Mouse (Mus musculus): Measurements from ENCODE around the gene Gnb4. TPM values are rescaled to one million over a fixed set of nuclear protein-coding genes. Genes with fewer than 3 reads are reported as not detected.

Gene Gnb4
- polyA plus RNA-seq, 1 experiment = 3.3 TPM

DNA sequence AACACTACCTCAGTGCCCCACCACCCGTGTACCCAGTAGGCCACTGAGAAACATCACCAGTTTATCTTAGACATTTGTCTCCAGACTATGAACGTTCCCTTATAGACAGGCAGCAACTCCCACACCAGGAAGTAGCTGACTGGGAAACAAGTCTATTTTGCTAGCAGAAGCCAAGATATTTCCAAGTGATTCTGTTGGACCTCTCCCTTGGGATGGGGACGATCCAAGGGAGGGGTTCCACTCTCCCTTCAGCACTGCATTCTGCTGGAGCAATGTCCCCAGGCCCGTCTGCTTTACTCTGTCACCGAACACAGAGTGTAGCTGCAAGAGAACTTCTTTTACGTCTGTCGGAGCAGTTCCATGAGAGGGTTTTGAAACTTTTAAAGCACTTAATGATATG is 11.8 kb upstream of the Gnb4 start:
- no peaks in the 10 kb centered on the region for H3K4me1 ChIP-seq (ENCODE audit: control insufficient read depth, insufficient read depth, low read length)
- TF ChIP-seq CTCF (IDR thresholded peaks at IDR 0.05; ENCODE audit: control insufficient read depth, insufficient read depth, low read length) (no peak), POLR2A (IDR thresholded peaks at IDR 0.05; ENCODE audit: borderline replicate concordance, control insufficient read depth, low read depth, low read length) (no peak)
- no peak overlapping the region for H3K4me3 ChIP-seq (replicated peaks; ENCODE audit: control insufficient read depth, low read depth, low read length)
- H3K27ac ChIP-seq (ENCODE audit: control insufficient read depth, insufficient read depth, low read depth, low read length, poor library complexity) = no peak overlapping the region
- 76% methylated on average over 7 of the region's 7 CpGs for WGBS

DNA sequence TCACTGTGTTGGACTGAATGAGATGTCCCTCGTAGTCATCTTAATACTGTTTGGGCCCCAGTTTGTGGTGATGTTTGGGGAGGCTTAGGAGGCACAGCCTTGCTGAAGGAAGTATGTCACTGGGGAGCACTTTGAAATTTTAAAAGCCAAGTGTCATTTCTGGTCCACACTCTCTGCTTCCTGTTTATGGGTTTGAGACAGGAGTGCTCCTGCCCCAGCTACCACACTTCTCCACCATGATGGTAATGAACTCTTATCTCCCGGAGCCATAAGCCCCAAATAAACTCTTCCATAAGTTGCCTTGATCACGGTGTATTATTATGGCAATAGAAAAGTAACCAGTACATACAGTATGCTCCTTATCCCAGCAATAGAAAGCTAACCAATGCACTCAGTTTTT is 5.7 kb upstream of the Gnb4 start:
- 70% methylated on average over 3 of the region's 3 CpGs for WGBS
- Histone ChIP-seq H3K4me3 (replicated peaks; ENCODE audit: control insufficient read depth, low read depth, low read length) (no peak overlapping the region), H3K27ac (ENCODE audit: control insufficient read depth, insufficient read depth, low read depth, low read length, poor library complexity) (no peak overlapping the region), H3K4me1 (ENCODE audit: control insufficient read depth, insufficient read depth, low read length) (no peaks in the 10 kb centered on the region; the same call in 1 of the 2 replicates)
- TF ChIP-seq POLR2A (IDR thresholded peaks at IDR 0.05; ENCODE audit: borderline replicate concordance, control insufficient read depth, low read depth, low read length) (no peak), CTCF (IDR thresholded peaks at IDR 0.05; ENCODE audit: control insufficient read depth, insufficient read depth, low read length) (no peak)

- WGBS = 65% methylated on average over 1 of the region's 1 CpGs
- no peaks in the 10 kb centered on the region; the same call in 1 of the 2 replicates for H3K4me1 ChIP-seq (ENCODE audit: control insufficient read depth, insufficient read depth, low read length)
- H3K27ac ChIP-seq (ENCODE audit: control insufficient read depth, insufficient read depth, low read depth, low read length, poor library complexity) = no peak overlapping the region
- no peak overlapping the region for H3K4me3 ChIP-seq (replicated peaks; ENCODE audit: control insufficient read depth, low read depth, low read length)
- TF ChIP-seq POLR2A (IDR thresholded peaks at IDR 0.05; ENCODE audit: borderline replicate concordance, control insufficient read depth, low read depth, low read length) (no peak), CTCF (IDR thresholded peaks at IDR 0.05; ENCODE audit: control insufficient read depth, insufficient read depth, low read length) (no peak)
Observed at GRCm38 (mm10) chr3:32621658-32622057, 5.3 kb upstream of the Gnb4 start.

- H3K27ac ChIP-seq (ENCODE audit: control insufficient read depth, insufficient read depth, low read depth, low read length, poor library complexity) = no peak overlapping the region
- TF ChIP-seq POLR2A (IDR thresholded peaks at IDR 0.05; ENCODE audit: borderline replicate concordance, control insufficient read depth, low read depth, low read length) (no peak), CTCF (IDR thresholded peaks at IDR 0.05; ENCODE audit: control insufficient read depth, insufficient read depth, low read length) (no peak)
- H3K4me3 ChIP-seq (replicated peaks; ENCODE audit: control insufficient read depth, low read depth, low read length) = peak overlapping the region; percentile 51
- 32% methylated on average over 16 of the region's 16 CpGs for WGBS
- no peaks in the 10 kb centered on the region; the same call in 1 of the 2 replicates for H3K4me1 ChIP-seq (ENCODE audit: control insufficient read depth, insufficient read depth, low read length)
Observed at GRCm38 (mm10) chr3:32617053-32617642, 763 bp upstream of the Gnb4 start.

- WGBS = 3% methylated on average over 9 of the region's 14 CpGs
Observed at GRCm38 (mm10) chr3:32616006-32616330, 417 bp downstream of the Gnb4 start.

DNA sequence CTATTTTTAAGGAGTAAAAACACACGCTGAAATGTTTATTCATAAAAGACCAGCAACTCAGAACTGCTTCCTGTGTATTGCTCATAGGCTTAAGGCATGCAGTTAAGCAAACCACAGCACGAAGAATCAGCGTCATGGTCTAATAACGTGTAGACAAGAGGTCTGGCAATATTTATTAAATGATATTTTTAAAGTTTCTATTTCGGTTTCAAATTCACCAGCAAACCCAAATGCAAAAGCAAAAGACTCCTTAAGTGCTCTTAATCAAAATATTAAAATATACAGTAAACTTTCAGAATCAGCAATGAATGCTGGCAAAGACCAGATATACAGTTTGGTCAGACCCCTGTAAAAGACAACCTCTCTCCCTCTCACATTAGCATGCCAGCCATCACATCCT is 1.0 kb downstream of the Gnb4 start:
- 6% methylated on average over 5 of the region's 5 CpGs for WGBS
- no peak overlapping the region for H3K4me3 ChIP-seq (replicated peaks; ENCODE audit: control insufficient read depth, low read depth, low read length)
- H3K27ac ChIP-seq (ENCODE audit: control insufficient read depth, insufficient read depth, low read depth, low read length, poor library complexity) = no peak overlapping the region
- no peaks in the 10 kb centered on the region; the same call in 1 of the 2 replicates for H3K4me1 ChIP-seq (ENCODE audit: control insufficient read depth, insufficient read depth, low read length)
- no peak for TF ChIP-seq POLR2A (IDR thresholded peaks at IDR 0.05; ENCODE audit: borderline replicate concordance, control insufficient read depth, low read depth, low read length)
- no peak for TF ChIP-seq CTCF (IDR thresholded peaks at IDR 0.05; ENCODE audit: control insufficient read depth, insufficient read depth, low read length)

More at GRCm38 (mm10) chr3:32616006-32616330, 417 bp downstream of the Gnb4 start:
- Histone ChIP-seq H3K4me1 (ENCODE audit: control insufficient read depth, insufficient read depth, low read length) (no peaks in the 10 kb centered on the region; the same call in 1 of the 2 replicates), H3K4me3 (replicated peaks; ENCODE audit: control insufficient read depth, low read depth, low read length) (peak overlapping the region; percentile 55), H3K27ac (ENCODE audit: control insufficient read depth, insufficient read depth, low read depth, low read length, poor library complexity) (no peak overlapping the region)
- TF ChIP-seq POLR2A (IDR thresholded peaks at IDR 0.05; ENCODE audit: borderline replicate concordance, control insufficient read depth, low read depth, low read length) = no peak
- TF ChIP-seq CTCF (IDR thresholded peaks at IDR 0.05; ENCODE audit: control insufficient read depth, insufficient read depth, low read length) = no peak

DNA sequence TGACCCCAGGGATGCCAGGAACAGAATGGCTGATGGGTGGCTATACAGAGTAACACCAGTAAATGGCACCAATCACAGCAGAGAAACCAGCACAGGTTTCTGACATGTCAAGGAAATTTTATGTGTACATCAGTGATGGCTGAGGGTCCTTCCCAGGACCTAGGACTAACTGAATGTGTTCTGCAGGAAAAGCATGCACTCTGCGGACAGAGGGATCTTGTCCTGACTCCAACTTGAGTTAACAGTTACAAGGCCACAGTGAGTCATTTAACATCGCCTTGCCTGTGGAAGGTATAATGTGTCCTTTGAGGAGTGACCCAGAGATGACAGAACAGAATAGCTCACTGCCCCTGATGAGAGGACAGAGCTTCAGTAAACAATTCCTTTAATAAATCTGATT is 1.6 kb downstream of the Gnb4 start:
- no peak overlapping the region for H3K4me3 ChIP-seq (replicated peaks; ENCODE audit: control insufficient read depth, low read depth, low read length)
- H3K4me1 ChIP-seq (ENCODE audit: control insufficient read depth, insufficient read depth, low read length) = no peaks in the 10 kb centered on the region; the same call in 1 of the 2 replicates
- no peak overlapping the region for H3K27ac ChIP-seq (ENCODE audit: control insufficient read depth, insufficient read depth, low read depth, low read length, poor library complexity)
- TF ChIP-seq POLR2A (IDR thresholded peaks at IDR 0.05; ENCODE audit: borderline replicate concordance, control insufficient read depth, low read depth, low read length) = no peak
- WGBS = 82% methylated on average over 2 of the region's 2 CpGs

- WGBS = 68% methylated on average over 11 of the region's 11 CpGs
- no peaks in the 10 kb centered on the region for H3K4me1 ChIP-seq (ENCODE audit: control insufficient read depth, insufficient read depth, low read length)
- TF ChIP-seq CTCF (IDR thresholded peaks at IDR 0.05; ENCODE audit: control insufficient read depth, insufficient read depth, low read length) (no peak), POLR2A (IDR thresholded peaks at IDR 0.05; ENCODE audit: borderline replicate concordance, control insufficient read depth, low read depth, low read length) (no peak)
- no peak overlapping the region for H3K27ac ChIP-seq (ENCODE audit: control insufficient read depth, insufficient read depth, low read depth, low read length, poor library complexity)
- no peak overlapping the region for H3K4me3 ChIP-seq (replicated peaks; ENCODE audit: control insufficient read depth, low read depth, low read length)
Observed at GRCm38 (mm10) chr3:32611606-32612170, 4.7 kb downstream of the Gnb4 start.

Data from bone marrow, adult 2 months (tissue).